In genomic region chr12:82971176-82971575, GRCm38 (mm10) we compare ENCODE assay signal across 24 mouse cellular contexts.
A peak's percentile ranks its signal among the peaks of the same experiment; 100 is the strongest.
DNase-seq lines count a peak whose midpoint lies in the region; ATAC-seq and TF ChIP-seq lines count a peak whose summit lies in the region.
"Had no signal": no experiment of that assay in that cellular context is flagged by ENCODE, and none has a peak within 500 bp of the region (broad histone marks: within the 10 kb centered on the region; RNA-seq: fewer than 3 reads in every experiment).

No protein-coding gene starts in this region.

- no peaks in the 10 kb centered on the region for H3K27me3 ChIP-seq in embryonic facial prominence, embryonic 13.5 days
- H3K27me3 ChIP-seq: limb, embryonic 12.5 days; midbrain, embryonic 12.5 days; neural tube, embryonic 15.5 days had no signal

- H3K4me3 ChIP-seq in left cerebral cortex, adult 2 months = no peak overlapping the region
- no peak overlapping the region for H3K4me3 ChIP-seq in embryonic facial prominence, embryonic 13.5 days
- H3K4me3 ChIP-seq: forebrain, embryonic 10.5 days; limb, embryonic 12.5 days; midbrain, embryonic 12.5 days; neural tube, embryonic 15.5 days had no signal

- WGBS in embryonic facial prominence, embryonic 13.5 days = 23% methylated on average over 1 of the region's 1 CpGs

- intact Hi-C loops in left cerebral cortex, adult 2 months (cut with DNase I) = no loop called here
- intact Hi-C loops in left cerebral cortex, postnatal 4 days (cut with DNase I) = no loop called here

- peak overlapping the region; percentile 44; the same call in 1 of the 2 replicates for H3K27ac ChIP-seq in left cerebral cortex, adult 2 months
- H3K27ac ChIP-seq in embryonic facial prominence, embryonic 13.5 days = peak overlapping the region; percentile 48
- H3K27ac ChIP-seq: forebrain, embryonic 10.5 days; hindbrain, embryonic 14.5 days; kidney, postnatal 0 days; limb, embryonic 12.5 days; midbrain, embryonic 12.5 days; neural tube, embryonic 15.5 days had no signal

- no peak overlapping the region for H3K4me2 ChIP-seq in embryonic facial prominence, embryonic 13.5 days
- H3K4me2 ChIP-seq: hindbrain, embryonic 14.5 days; limb, embryonic 12.5 days; liver, embryonic 11.5 days; midbrain, embryonic 12.5 days; neural tube, embryonic 15.5 days had no signal

- ATAC-seq in embryonic facial prominence, embryonic 13.5 days (ENCODE audit: insufficient number of reproducible peaks, insufficient read depth, low FRiP score, low TSS enrichment, low read depth) = no peak
- ATAC-seq: inflammation-experienced regulatory T-cells, adult 6 months had no signal

- H3K9ac ChIP-seq in embryonic facial prominence, embryonic 13.5 days = no peak overlapping the region
- H3K9ac ChIP-seq: hindbrain, embryonic 14.5 days; limb, embryonic 12.5 days; midbrain, embryonic 12.5 days; neural tube, embryonic 15.5 days had no signal

- no peaks in the 10 kb centered on the region for H3K9me3 ChIP-seq in embryonic facial prominence, embryonic 13.5 days
- H3K9me3 ChIP-seq: forebrain, embryonic 10.5 days; limb, embryonic 12.5 days; midbrain, embryonic 12.5 days; neural tube, embryonic 15.5 days had no signal

- peak; percentile 34 to 41 for DNase-seq in frontal cortex, postnatal 36 days (ENCODE audit: low spot score in 2 of 2)
- DNase-seq in frontal cortex, postnatal 10 days (ENCODE audit: low spot score in 2 of 2) = no peak
- peak in 1 of 2 experiments; percentile 36 for DNase-seq in left cerebral cortex, adult 2 months (ENCODE audit: extremely low spot score in 1 of 2, low spot score in 2 of 2)
- DNase-seq in left cerebral cortex, postnatal 4 days = no peak
- peak; percentile 3 for DNase-seq in NIH3T3 (ENCODE audit: low read depth)
- DNase-seq in ovary, adult 18-20 months (ENCODE audit: low spot score) = no peak
- DNase-seq in thymus, adult 18-20 months = no peak
- DNase-seq: adrenal gland, adult 2 months; gastrocnemius, postnatal 25 days; heart, postnatal 4 days; kidney, adult 2 months; lung, adult 2 months; lung, postnatal 14 days; thymus, adult 2 months; thymus, postnatal 4 days had no signal

- TF ChIP-seq CTCF in left cerebral cortex, adult 2 months (IDR thresholded peaks at IDR 0.05) = no peak

- peaks cover 13% of the 10 kb centered on the region for H3K4me1 ChIP-seq in embryonic facial prominence, embryonic 13.5 days
- H3K4me1 ChIP-seq: midbrain, embryonic 12.5 days; neural tube, embryonic 15.5 days had no signal

- H3K36me3 ChIP-seq in embryonic facial prominence, embryonic 13.5 days = no peaks in the 10 kb centered on the region
- H3K36me3 ChIP-seq: forebrain, embryonic 10.5 days; limb, embryonic 12.5 days; midbrain, embryonic 12.5 days; neural tube, embryonic 15.5 days had no signal

Comparison
In these comparisons a context has a peak if more than half of its experiments do, and no peak if none do; other contexts are left out.
1. DNase-seq: peak in frontal cortex, postnatal 36 days (2 of 2) and NIH3T3 (single experiment); none in frontal cortex, postnatal 10 days (0 of 2), left cerebral cortex, postnatal 4 days (single experiment), ovary, adult 18-20 months (single experiment) and thymus, adult 18-20 months (0 of 2).